Mouse (Mus musculus) intestine, embryonic 14.5 days (tissue): ENCODE measurements around the gene Nop10. TPM values are rescaled to one million over a fixed set of nuclear protein-coding genes. Genes with fewer than 3 reads are reported as not detected.
"Not testable (repeated sequence)": the region's sequence is repeated elsewhere in the genome, so short reads cannot be mapped to it uniquely, and the experiment has no call there.

Source experiments
- ATAC-seq: fragments of 200-750 bp; cut with Nextera tagmentation; replicated peaks from 2 replicates; pipeline ENCODE4 v1.8.0; 2017; ENCODE audit warnings: low read depth, moderate number of reproducible peaks, moderate TSS enrichment, moderate library complexity; ENCODE audit not compliant: low FRiP score, low TSS enrichment
- DNase-seq: peaks from one replicate; pipeline ENCODE4 v3.0.0-alpha.2; 2018; ENCODE audit warnings: low spot score
- H3K27ac ChIP-seq: fragments of 300-500 bp; sonication (generic); 2 replicates; pipeline ENCODE4 v1.5.1; 2014; ENCODE audit warnings: low read depth, mild to moderate bottlenecking, control low read depth
- H3K27me3 ChIP-seq: fragments of 300-500 bp; sonication (generic); replicated peaks from 2 replicates; pipeline ENCODE4 v1.6.1; 2014; ENCODE audit warnings: low read length, control low read depth; ENCODE audit not compliant: control insufficient read depth, insufficient read depth
- H3K36me3 ChIP-seq: fragments of 300-500 bp; sonication (generic); 2 replicates; pipeline ENCODE4 v1.6.1; 2014; ENCODE audit warnings: low read length, control low read depth; ENCODE audit not compliant: control insufficient read depth, insufficient read depth
- H3K4me1 ChIP-seq: fragments of 300-500 bp; sonication (generic); replicated peaks from 2 replicates; pipeline ENCODE4 v1.6.1; 2014; ENCODE audit warnings: low read length, control low read depth, mixed read lengths; ENCODE audit not compliant: control insufficient read depth, insufficient read depth
- H3K4me2 ChIP-seq: fragments of 300-500 bp; sonication (generic); 2 replicates; pipeline ENCODE4 v1.6.1; 2014; ENCODE audit warnings: low read length
- H3K4me3 ChIP-seq: fragments of 300-500 bp; sonication (generic); 2 replicates; pipeline ENCODE4 v1.5.1; 2014; ENCODE audit warnings: low read depth, low read length, control low read depth, mixed read lengths
- H3K9ac ChIP-seq: fragments of 300-500 bp; sonication (generic); 2 replicates; pipeline ENCODE4 v1.6.1; 2014; ENCODE audit warnings: mild to moderate bottlenecking, low read length
- H3K9me3 ChIP-seq: fragments of 300-500 bp; sonication (generic); 2 replicates; pipeline ENCODE4 v1.6.1; 2016; ENCODE audit warnings: low read length, control low read depth; ENCODE audit not compliant: control insufficient read depth
- WGBS: fragments of 180-500 bp; shearing (Covaris S2); extraction: QIAGEN DNeasy Blood & Tissue Kit; methylation state at CpG from one replicate; pipeline ENCODE4 v1.1.7; 2014; 5-methylcytosine and 5-hydroxymethylcytosine counted together
- polyA plus RNA-seq: library from polyadenylated mRNA; unstranded; fragments of >200 nt; fragmentation: Nextera tagmentation; extraction: Ambion mirVana; gene quantifications from 2 replicates; pipeline ENCODE4 v1.2.1, GENCODE M21; 2014

Gene Nop10
- polyA plus RNA-seq, 1 experiment from 2014 or later, result 275 TPM

DNA sequence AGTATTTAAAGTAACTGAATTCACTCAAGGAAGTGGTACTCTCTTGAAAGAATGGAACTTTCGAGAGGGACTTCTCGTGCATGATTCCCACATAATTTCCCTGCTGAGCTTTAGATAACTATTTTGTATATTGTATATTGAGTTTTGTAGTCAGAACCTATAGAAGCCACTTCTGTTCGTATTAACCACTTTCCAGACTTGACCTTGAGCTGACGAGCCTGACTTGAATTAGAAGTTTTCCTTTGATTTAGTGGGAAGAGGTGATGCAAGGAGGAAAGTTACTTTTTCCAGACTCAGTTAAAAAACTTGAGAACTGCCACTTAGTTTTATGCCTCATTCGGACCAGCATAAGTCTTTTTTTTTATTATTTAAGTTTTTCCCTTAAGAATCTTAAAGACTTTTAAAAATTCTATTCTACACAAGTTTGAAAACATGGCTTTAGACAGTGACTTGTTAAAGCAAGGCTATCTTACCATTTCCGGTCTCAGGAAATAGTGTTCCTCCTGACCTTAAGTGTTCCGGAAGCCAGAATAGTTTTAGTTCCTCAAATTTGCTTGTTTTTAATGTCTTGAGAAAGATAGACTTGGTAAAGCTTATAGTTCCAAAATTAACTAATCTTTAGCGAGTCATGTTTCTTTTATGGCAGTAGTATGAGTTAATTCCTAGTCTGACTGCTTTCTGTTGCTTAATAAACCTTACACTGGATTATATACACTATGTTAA, 6.0 kb downstream of the Nop10 start:
- no peak for DNase-seq
- no peaks in the 10 kb centered on the region for H3K27me3 ChIP-seq
- peaks cover 15% of the 10 kb centered on the region for H3K4me1 ChIP-seq
- ATAC-seq, result no peak
- H3K9me3 ChIP-seq, result no peaks in the 10 kb centered on the region
- 74% methylated on average over 8 of the region's 8 CpGs for WGBS
- H3K27ac ChIP-seq, result no peak overlapping the region
- H3K9ac ChIP-seq, result no peak overlapping the region
- H3K36me3 ChIP-seq, result no peaks in the 10 kb centered on the region
- H3K4me3 ChIP-seq, result peak overlapping the region; percentile 84
- H3K4me2 ChIP-seq, result peak overlapping the region; percentile 61

DNA sequence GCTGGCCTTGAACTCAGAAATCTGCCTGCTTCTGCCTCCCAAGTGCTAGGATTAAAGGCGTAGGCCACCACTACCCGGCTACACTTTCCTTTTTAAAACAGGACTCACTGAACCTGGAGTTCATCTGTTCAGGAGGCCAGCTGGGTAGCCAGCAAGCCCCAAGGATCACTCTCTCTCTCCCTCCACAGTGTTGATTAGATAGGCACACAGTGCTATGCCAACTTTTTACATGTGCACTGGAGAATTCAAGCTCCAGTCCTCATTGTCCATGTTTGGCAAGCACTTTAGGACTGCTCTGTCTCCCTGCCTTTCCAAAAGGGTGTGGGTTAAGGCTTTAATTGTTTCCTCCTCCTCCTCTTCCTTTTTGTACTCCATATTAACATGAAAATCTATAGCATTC, 8.3 kb downstream of the Nop10 start:
- peaks cover 8% of the 10 kb centered on the region for H3K4me1 ChIP-seq
- no peak overlapping the region for H3K9ac ChIP-seq
- no peaks in the 10 kb centered on the region for H3K27me3 ChIP-seq
- no peak overlapping the region for H3K4me2 ChIP-seq
- DNase-seq, result no peak
- H3K9me3 ChIP-seq, result no peaks in the 10 kb centered on the region
- H3K4me3 ChIP-seq, result no peak overlapping the region
- H3K36me3 ChIP-seq, result no peaks in the 10 kb centered on the region
- no peak for ATAC-seq
- H3K27ac ChIP-seq, result no peak overlapping the region
- 93% methylated on average over 2 of the region's 2 CpGs for WGBS

DNA sequence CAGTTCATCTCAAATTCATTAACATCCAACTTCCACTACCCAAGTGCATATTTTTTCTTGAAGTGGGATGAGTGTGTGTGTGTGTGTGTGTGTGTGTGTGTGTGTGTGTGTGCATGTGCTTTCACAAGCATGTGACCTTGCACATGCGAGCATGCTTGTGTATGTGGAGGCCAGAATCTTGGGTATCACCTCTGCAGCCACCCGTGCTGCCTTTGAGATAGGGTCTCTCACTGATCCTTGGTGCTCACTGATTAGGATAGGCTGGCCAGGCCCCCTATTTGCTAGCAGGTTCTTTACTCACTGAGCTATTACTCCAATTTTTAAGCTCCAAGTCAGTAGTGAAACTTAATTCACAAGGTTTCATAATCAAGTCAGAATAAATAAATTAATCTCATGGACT, 11.2 kb downstream of the Nop10 start:
- DNase-seq, result no peak
- Histone ChIP-seq H3K9me3 (no peaks in the 10 kb centered on the region), H3K4me3 (no peak overlapping the region), H3K36me3 (no peaks in the 10 kb centered on the region), H3K9ac (no peak overlapping the region), H3K4me2 (no peak overlapping the region), H3K27me3 (no peaks in the 10 kb centered on the region), H3K27ac (no peak overlapping the region), H3K4me1 (no peaks in the 10 kb centered on the region)
- no peak for ATAC-seq
- 89% methylated on average over 2 of the region's 2 CpGs for WGBS

DNA sequence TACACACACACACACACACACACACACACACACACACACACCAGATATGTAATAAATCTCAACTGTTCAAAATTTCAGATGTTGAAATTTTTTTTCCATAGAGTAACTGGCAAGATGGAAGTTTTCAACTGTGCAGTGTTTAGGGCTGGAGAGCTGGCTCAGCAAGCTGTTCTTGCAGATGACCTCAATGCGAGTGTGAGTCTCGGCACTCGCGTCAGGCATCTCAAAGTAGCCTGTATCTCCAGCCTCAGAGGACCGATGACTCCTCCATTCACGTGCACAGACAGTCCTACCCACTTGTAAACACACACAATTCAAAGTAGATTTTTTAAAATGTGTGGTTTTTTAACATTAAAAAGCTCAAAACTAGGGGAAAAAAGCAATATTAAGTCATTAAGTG, 11.7 kb downstream of the Nop10 start:
- ATAC-seq (no peak), DNase-seq (no peak)
- Histone ChIP-seq H3K4me1 (no peaks in the 10 kb centered on the region), H3K27me3 (no peaks in the 10 kb centered on the region), H3K4me3 (no peak overlapping the region), H3K9ac (no peak overlapping the region), H3K9me3 (no peaks in the 10 kb centered on the region), H3K4me2 (no peak overlapping the region), H3K27ac (no peak overlapping the region), H3K36me3 (no peaks in the 10 kb centered on the region)
- 92% methylated on average over 6 of the region's 6 CpGs for WGBS

DNA sequence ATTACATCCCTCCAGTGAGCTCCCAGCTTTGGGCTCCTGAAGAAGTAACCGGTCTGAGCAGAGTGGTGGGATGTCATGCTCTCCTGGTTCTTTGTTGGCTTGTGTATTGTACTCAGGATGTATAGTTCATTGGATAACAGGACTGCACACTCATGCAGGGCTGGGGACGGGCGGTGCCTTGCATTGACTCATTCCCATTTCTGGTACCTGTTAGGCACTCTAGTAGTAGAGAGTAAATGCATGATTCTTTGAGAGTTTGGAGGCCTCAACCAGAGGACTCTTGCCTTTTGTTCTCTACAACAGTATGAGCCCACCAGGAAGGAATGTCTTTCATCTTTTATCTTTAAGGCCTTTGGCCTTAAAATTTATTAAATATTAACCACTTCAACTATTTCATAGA, 15.1 kb downstream of the Nop10 start:
- ATAC-seq (peak; percentile 58; the same call in 1 of the 2 replicates), DNase-seq (no peak)
- Histone ChIP-seq H3K36me3 (no peaks in the 10 kb centered on the region), H3K27ac (no peak overlapping the region), H3K9me3 (no peaks in the 10 kb centered on the region), H3K9ac (no peak overlapping the region), H3K27me3 (no peaks in the 10 kb centered on the region), H3K4me1 (no peaks in the 10 kb centered on the region), H3K4me2 (no peak overlapping the region), H3K4me3 (no peak overlapping the region)
- 73% methylated on average over 3 of the region's 3 CpGs for WGBS

DNA sequence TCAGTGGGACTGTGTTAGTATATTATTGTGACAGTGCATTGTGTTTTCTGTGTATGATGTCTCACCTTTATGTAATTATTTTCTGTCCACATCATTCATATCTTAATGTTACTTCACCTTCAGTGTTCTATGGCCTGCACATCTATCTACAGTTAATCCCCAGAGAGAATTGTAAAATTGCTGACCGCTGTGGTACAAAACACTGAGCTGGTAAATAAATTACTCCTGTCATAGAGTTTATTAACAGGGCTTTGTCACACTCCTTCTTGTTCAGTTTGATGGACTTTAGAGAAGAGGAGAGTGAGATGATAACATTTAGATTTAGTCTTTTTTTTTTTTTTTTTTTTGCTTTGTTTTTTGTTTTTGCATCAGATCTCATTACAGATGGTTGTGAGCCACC, 21.1 kb downstream of the Nop10 start:
- no peak overlapping the region for H3K4me3 ChIP-seq
- DNase-seq, result no peak
- no peak overlapping the region for H3K27ac ChIP-seq
- H3K9me3 ChIP-seq, result no peaks in the 10 kb centered on the region
- H3K9ac ChIP-seq, result no peak overlapping the region
- peaks cover 3% of the 10 kb centered on the region; the same call in 1 of the 2 replicates for H3K4me1 ChIP-seq
- no peak for ATAC-seq
- no peaks in the 10 kb centered on the region for H3K27me3 ChIP-seq
- no peak overlapping the region for H3K4me2 ChIP-seq
- 94% methylated on average over 1 of the region's 1 CpGs for WGBS
- no peaks in the 10 kb centered on the region for H3K36me3 ChIP-seq

DNA sequence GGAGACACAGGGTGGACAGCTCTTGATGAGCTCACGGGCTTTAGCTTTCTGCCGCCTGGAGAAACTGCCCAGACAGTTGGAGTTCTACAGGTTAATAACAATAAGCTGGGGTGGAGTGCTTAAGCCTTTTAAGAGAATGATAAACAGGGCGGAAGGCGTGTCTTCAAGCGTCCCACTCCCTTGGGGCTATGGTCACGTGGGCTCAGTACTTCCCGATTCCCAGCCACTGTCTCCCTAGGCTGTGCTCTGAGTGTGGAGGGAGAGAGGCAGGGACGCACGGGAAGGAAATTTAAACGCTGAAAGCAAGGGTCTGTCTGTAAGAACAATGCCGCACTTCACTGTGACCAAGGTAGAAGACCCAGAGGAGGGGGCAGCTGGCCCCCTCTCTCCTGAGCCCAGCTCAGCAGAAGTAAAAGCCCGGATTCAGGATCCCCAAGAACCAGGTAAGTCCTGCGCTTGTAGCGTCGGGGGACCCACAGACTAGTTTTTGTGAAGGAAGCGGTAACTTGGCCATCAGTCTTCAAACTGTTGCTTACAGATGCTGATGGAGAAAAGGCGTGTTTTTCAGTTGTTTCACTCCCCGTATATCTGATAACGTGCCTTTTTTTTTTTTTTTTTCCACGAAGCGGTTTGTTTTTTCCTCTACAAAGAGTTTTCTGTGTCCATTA, 22.8 kb downstream of the Nop10 start:
- H3K36me3 ChIP-seq, result no peaks in the 10 kb centered on the region
- peak overlapping the region; percentile 67 for H3K4me2 ChIP-seq
- H3K9ac ChIP-seq, result peak overlapping the region; percentile 48
- no peaks in the 10 kb centered on the region for H3K27me3 ChIP-seq
- peaks cover 3% of the 10 kb centered on the region; the same call in 1 of the 2 replicates for H3K4me1 ChIP-seq
- H3K4me3 ChIP-seq, result peak overlapping the region; percentile 47
- ATAC-seq (peak; percentile 91), DNase-seq (peak; percentile 78)
- H3K27ac ChIP-seq, result no peak overlapping the region
- under 1% methylated on average over 21 of the region's 21 CpGs for WGBS
- no peaks in the 10 kb centered on the region for H3K9me3 ChIP-seq

DNA sequence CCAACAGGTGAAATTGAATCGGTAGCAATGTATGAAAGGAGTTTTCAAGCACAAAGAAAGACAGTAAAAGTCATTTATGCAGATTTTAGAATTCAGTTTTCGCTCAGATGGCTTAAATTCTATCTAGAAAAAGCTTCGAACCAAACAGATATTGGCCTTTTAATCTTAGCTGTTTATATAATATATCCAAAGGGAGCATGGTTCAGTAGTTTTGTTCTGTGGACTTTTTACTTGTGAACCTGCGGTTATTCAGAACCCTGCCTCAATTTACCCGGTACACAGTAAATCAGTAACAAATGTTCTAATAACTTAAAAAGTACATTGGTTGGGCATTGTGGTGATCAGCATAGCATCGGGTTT, 23.3 kb downstream of the Nop10 start:
- Histone ChIP-seq H3K4me1 (peaks cover 3% of the 10 kb centered on the region; the same call in 1 of the 2 replicates), H3K4me3 (peak overlapping the region; percentile 47), H3K27ac (no peak overlapping the region), H3K9me3 (no peaks in the 10 kb centered on the region), H3K36me3 (no peaks in the 10 kb centered on the region), H3K4me2 (peak overlapping the region; percentile 67), H3K9ac (peak overlapping the region; percentile 48), H3K27me3 (no peaks in the 10 kb centered on the region)
- ATAC-seq (no peak), DNase-seq (no peak)
- 53% methylated on average over 6 of the region's 6 CpGs for WGBS

DNA sequence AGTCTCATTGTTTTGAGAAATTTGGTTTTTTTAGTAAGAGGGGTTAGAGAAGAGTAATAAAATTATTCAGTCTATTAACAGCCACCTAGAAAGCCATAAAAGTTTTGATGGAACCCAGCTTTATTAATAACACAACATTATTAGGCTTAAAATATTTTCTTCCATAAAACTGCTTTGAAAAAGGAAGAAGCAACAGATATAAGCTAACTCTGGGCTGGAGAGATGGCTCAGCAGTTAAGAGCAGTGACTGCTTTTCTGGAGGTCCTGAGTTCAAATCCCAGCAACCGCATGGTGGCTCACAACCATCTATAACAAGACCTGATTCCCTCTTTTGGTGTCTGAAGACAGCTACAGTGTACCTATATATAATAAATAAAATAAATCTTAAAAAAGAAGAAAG, 24.3 kb downstream of the Nop10 start:
- not testable (repeated sequence) for H3K27ac ChIP-seq, H3K9me3 ChIP-seq, H3K4me2 ChIP-seq, H3K9ac ChIP-seq, H3K36me3 ChIP-seq, ATAC-seq, DNase-seq, H3K4me1 ChIP-seq, H3K27me3 ChIP-seq, H3K4me3 ChIP-seq
- WGBS, result 90% methylated on average over 1 of the region's 1 CpGs
